Mouse (Mus musculus) layer of hippocampus, postnatal 14 days (tissue): Measurements from ENCODE around the gene D430019H16Rik. TPM values are rescaled to one million over a fixed set of nuclear protein-coding genes. Genes with fewer than 3 reads are reported as not detected.

Experiments used
- DNase-seq, 2 experiments: peaks; one replicate each; pipeline ENCODE4 v3.0.0; 2021 to 2022; ENCODE audit warnings: low spot score in 2 of 2, mixed read lengths in 1 of 2
- total RNA-seq, 2 experiments: library from RNA; stranded (reverse); gene quantifications; 2 replicates each; pipeline ENCODE4 v1.2.3; 2021

The D430019H16Rik gene
- total RNA-seq, 2 experiments from 2014 or later: 146 to 148 TPM

GRCm38 (mm10) chr12:105535968-105536760, 82.5 kb downstream of the D430019H16Rik start:
- DNase-seq: no peak

GRCm38 (mm10) chr12:105537162-105537561, 83.5 kb downstream of the D430019H16Rik start:
- DNase-seq: no peak

GRCm38 (mm10) chr12:105539649-105540048, 86.0 kb downstream of the D430019H16Rik start:
- DNase-seq: no peak

- DNase-seq: no peak
Observed at GRCm38 (mm10) chr12:105541590-105542402, 88.1 kb downstream of the D430019H16Rik start.

- no peak for DNase-seq
Observed at GRCm38 (mm10) chr12:105542513-105542912, 88.9 kb downstream of the D430019H16Rik start.

Other genes starting within 250 kb of the D430019H16Rik start
- gene Tcl1, start 231.1 kb upstream of the D430019H16Rik start, total RNA-seq: not detected
- gene Tunar, start 120.0 kb upstream of the D430019H16Rik start, total RNA-seq: 10 to 100 TPM; 22.3 to 24.2 TPM
- gene Bdkrb2, start 109.4 kb downstream of the D430019H16Rik start, total RNA-seq: under 1 TPM; 0.60 to 0.72 TPM
- gene Bdkrb1, start 149.2 kb downstream of the D430019H16Rik start, total RNA-seq: not detected
- 10 to 100 TPM; 17.3 to 17.5 TPM for gene Gskip, start 231.0 kb downstream of the D430019H16Rik start, total RNA-seq
- 10 to 100 TPM; 40.4 to 44.7 TPM for gene Atg2b, start 231.4 kb downstream of the D430019H16Rik start, total RNA-seq